Mouse (Mus musculus) lung, adult 2 months (tissue): ENCODE results near the gene Eef1b2.
"Not testable (repeated sequence)": the region's sequence is repeated elsewhere in the genome, so short reads cannot be mapped to it uniquely, and the experiment has no call there.

ENCODE experiments used
- CTCF ChIP-seq: fragments of 200-500 bp; IDR thresholded peaks from 2 replicates; pipeline ENCODE4 v1.5.1; 2011; ENCODE audit warnings: mild to moderate bottlenecking, low read length, control low read depth; ENCODE audit not compliant: insufficient read depth
- POLR2A ChIP-seq: fragments of 200-500 bp; IDR thresholded peaks from 2 replicates; pipeline ENCODE4 v1.6.1; 2011; ENCODE audit warnings: low read depth, mild to moderate bottlenecking, control low read depth, low read length, borderline replicate concordance; ENCODE audit errors: extremely low read depth

DNA sequence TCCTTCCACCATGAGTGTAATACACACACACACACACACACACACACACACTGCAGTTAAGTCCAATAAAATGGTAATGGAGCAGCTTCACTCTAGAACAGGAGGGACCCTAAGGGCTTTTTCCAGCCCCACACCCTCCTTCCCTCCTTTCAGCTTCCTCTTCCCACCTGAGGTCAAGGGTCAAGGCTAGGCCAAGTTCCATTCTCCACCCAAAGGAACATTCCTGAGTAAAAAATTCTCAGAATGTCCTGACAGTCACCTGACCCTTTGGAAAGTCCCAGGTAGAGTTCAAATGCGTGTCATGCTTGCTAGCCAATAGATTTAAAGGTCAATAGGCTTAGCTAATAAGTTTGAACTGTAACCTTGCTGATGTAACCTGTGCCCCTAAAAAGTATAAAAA is 38.0 kb upstream of the Eef1b2 start:
- TF ChIP-seq POLR2A, CTCF: not testable (repeated sequence)
